Mouse (Mus musculus) embryo, embryonic 9.5 days (tissue): ENCODE data around the gene Dusp3.

ENCODE experiments used
- DNase-seq: peaks from one replicate; pipeline ENCODE4 v3.0.0-alpha.2; 2017; ENCODE audit errors: extremely low spot score

The Dusp3 gene

DNA sequence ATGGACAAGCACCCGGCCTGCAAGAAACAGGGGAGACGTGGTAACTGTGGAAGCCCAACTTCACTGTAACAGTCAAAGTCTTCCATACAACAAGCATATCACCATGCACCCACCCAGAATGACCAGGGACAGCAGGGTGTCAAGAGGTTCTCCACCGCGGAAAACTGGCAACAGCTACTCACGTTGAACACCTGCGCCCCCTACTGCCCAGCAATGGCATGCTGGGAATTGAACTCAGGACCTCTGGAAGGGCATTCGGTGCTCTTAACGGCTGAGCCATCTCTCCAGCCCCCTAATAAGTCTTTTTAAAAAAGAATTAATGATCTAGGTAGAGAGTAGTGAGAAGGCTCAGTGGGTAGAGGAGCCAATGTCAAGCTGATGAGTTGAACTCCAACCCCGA is 11.9 kb downstream of the Dusp3 start:
- no peak for DNase-seq

- DNase-seq, result no peak
Observed at GRCm38 (mm10) chr11:101974181-101974580, 12.6 kb downstream of the Dusp3 start.

DNA sequence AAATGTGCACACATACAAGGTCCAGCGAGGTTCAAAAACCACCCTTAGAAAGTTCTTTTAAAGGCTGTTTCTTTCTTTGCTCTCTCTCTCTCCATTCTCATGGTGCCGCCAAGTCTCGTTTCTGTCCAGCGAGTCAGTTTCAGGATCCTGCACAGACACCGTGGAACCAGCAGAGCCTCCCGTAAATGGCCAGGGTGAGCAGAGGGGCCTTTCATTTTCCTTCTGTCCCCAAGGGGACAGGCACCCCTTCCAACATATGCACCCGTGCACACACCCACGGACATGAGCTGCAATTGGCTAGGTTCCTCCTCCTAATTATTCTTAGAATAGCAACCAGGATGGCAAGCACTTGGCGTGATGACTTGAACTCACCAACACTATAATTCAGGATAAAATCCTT is 13.3 kb downstream of the Dusp3 start:
- DNase-seq, result no peak

DNA sequence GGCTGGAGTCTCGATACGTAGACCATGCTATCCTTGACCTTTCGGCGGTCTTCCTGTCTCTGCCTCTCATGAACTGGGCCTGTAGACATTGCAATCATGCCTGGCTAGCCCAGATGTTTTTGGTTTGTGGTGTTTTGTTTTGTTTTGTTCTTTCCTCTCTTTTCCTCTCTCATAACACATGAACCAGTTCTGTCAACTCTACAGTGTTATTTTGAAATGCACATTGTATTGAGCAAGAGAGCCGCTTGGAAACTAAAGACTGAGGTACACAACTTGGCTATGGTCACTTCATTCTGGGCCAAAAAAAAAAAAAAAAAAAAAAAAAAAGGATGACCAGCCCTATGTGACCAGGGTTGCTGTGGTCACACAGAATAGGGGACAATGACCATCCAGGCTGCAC is 14.2 kb downstream of the Dusp3 start:
- DNase-seq, result no peak

- no peak for DNase-seq
Observed at GRCm38 (mm10) chr11:101972097-101972496, 14.7 kb downstream of the Dusp3 start.

GRCm38 (mm10) chr11:101971410-101971809 is 15.4 kb downstream of the Dusp3 start:
- DNase-seq, result no peak

- DNase-seq, result no peak
Observed at GRCm38 (mm10) chr11:101969835-101970234, 17.0 kb downstream of the Dusp3 start.

GRCm38 (mm10) chr11:101968791-101969190 is 18.0 kb downstream of the Dusp3 start:
- peak; percentile 86 for DNase-seq

DNA sequence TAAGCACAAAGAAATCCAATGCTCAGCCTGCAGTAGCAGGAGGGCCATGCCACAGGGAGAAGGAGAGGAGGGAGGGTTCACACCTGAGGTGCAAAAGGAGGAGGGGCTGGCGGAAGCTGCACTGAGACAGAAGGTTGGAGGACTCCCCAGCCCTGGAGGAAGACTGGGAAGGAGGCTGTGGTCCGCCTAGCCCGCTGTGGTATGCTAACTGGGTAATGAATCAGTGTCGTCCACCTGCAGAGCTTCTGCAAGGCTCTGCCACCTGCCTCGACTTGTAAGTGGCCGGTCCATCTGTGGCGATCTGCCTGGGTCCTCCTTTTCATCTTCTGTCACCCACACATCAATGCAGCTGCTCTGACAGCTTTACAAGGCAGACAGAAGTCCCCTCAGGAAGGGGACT is 18.5 kb downstream of the Dusp3 start:
- DNase-seq, result no peak

DNA sequence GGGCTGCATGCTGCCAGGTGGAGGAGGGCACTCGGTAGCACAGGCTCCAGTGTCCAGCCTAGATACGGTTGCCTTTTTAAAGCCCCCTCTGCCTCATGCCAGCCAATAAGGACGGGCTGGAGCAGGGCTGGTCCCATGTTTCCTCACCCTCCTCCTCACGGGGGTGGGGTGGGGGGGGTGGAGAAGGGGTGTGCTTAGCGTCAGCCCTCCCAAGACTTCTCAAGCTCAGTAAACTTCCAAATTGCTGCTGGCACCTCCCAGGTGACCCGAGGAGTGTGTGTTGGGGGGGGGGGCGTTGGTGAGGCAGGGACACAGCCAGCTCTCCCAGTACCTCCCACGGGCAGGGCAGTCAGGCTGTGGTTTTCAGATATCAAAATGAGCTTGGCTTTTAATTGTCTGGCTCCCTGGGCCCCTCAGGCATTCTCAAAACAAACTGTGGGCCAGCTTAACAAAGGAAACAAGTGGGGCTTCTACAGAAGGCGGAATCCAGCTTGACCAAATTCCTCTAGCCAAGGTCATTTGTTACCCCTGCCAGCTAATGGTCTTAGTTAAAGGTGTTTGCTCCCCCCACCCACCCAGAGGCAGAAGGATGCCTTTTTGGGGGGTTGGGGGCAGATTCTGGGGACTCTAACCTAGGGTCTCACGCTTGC is 19.7 kb downstream of the Dusp3 start, which contains the start of gene Sost:
Gene Sost, minus strand, starts transcription at position 51 of the 650 bp plus-strand sequence.
- no peak for DNase-seq

GRCm38 (mm10) chr11:101965553-101965952 is 21.3 kb downstream of the Dusp3 start:
- no peak for DNase-seq

DNA sequence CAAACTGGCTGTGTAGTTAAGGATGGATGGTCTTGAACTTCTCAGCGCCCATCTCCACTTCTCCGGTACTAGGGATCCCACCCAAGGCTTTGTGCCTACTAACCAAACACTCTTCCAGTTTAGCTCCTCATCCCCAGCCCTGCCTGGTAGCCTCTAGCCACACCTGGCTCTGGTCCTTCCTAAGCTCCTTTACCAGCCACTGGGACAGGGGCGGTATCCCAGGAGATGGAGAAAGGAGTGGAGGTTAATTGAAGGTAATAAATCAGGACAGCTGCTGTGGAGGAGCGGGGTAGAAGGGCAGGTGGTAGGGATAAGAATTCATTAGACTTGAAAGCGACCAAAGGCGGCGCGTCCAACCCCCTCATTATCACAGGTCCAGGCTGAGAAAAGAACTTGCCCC is 22.2 kb downstream of the Dusp3 start:
- no peak for DNase-seq

GRCm38 (mm10) chr11:101963473-101964291 is 23.1 kb downstream of the Dusp3 start:
- DNase-seq, result peak; percentile 68

- no peak for DNase-seq
Observed at GRCm38 (mm10) chr11:101963043-101963442, 23.8 kb downstream of the Dusp3 start.

DNA sequence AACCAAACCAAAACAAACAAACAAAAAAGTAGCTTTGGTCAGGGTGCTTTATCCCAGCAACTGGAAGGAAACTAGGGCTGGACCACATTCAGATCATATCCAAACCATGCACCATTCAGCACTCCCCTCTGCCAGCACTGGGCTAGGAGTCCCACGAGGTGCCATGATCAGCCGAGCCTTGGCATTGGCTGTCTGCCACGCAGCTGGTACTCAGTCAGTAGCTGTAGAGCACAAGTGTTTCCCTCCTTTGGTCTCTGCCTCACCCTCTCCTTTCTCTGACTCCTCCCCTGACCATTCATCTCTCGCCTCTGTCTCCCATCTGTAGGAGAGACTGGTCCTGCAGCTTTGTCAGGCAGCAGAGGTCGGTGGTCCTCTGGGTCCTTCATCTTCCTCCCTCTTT is 29.3 kb downstream of the Dusp3 start:
- DNase-seq, result no peak

DNA sequence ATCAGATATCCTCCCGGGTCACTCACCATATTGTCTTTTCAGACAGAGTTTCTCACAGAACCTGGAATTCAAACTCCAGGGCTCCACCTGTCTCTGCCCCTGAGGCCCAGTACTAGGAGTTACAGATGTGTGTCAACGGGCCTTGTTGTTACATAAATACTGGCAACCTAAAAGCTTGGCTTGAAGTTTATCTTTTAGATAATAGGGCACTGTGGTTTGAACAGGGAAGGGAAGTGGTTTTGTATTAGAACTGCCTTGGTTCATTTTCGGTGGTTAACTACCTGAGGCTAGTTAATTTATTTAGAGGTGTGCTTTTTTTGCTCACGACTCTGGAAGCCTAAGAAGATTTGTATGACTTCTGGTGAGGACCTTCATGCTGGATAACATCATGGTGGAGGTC is 33.4 kb downstream of the Dusp3 start:
- no peak for DNase-seq

DNA sequence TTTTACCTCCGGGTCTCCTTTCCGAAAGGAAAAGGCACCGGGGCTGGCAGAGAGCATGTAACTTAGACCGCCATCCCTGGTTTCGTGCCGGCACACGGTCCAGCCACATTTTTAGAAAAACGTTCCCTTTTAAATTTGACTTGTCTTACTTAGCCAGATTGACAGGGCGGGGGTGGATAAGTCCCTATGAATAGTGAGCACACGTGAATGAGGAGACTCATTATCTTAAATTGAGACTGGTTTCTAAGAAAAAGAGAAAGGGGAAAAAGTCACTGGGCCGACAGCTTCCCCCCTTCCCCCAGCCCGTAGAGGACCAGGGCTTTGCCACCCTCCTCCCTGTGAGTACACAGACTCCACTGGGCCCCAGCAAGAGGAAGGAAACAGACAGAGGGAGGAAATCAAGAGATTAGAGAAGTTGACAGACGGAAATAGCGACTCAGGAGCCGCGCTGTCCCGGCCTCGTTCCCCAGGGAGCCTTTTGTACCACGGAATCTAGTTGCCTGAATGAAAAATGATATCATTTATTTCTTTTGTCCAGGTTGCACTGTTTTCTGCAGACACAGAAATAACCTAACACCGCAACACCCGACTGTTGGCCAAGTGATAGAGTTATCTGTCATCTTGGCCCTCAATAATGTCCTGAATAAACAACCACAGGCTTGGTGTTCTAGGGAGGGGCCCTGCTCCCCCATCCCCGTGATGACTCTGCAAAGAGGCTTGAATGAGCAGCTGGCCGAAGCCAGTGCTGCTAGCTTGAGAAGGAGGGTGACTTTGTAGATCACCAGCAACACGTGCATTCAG is 34.1 kb downstream of the Dusp3 start:
- DNase-seq, result no peak

- DNase-seq, result no peak
Observed at GRCm38 (mm10) chr11:101950021-101950420, 36.8 kb downstream of the Dusp3 start.

- DNase-seq, result peak; percentile 67
Observed at GRCm38 (mm10) chr11:101946525-101946924, 40.3 kb downstream of the Dusp3 start.

GRCm38 (mm10) chr11:101943055-101943454 is 43.8 kb downstream of the Dusp3 start:
- no peak for DNase-seq

- DNase-seq, result peak; percentile 50
Observed at GRCm38 (mm10) chr11:101937108-101937507, 49.7 kb downstream of the Dusp3 start.

DNA sequence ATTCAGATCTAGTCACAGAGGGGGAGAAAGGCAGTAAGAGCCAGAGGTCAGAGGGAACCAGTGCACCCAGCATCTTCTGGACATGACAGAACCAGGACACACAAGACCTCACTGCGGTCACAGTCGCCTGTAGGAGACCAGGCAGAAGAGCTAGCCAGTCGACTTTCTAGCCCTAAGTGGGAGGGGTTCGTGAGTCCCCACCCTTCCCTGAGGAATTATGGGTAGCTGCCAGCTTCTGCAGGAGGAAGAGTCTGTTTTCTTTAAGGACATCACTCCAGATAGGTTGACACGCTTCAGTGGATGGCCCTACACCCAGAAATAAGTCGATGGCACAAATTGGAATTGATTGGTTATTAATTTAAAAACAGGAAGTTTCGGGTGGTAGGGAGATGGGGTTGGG is 50.4 kb downstream of the Dusp3 start:
- no peak for DNase-seq
